In the genomic region with DNA sequence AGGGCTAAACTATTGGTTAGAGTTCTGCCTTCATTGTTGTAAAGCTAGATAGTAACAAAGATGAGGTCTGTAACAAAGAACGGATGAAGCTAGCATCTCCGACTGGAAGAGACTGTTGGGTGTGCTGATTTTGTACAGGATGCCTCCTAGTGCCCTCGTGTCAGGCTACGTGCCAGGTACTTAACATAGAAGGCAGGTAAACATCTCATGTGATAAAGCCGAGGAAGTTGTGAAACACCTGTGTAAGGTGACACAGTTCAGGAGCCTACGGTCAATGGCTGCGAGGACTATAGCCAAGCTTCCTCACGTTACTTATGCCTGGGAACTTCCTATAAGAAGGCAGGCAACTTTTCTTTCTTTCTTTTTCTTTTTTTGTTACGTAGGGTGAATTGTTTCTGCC, we compare ENCODE assay signal across 8 mouse cellular contexts. TPM values are rescaled to one million over a fixed set of nuclear protein-coding genes. Genes with fewer than 3 reads are reported as not detected.
DNase-seq lines count a peak whose midpoint lies in the region; ATAC-seq and TF ChIP-seq lines count a peak whose summit lies in the region.

A gene (plus strand): TSS at position 49 of the 400 bp plus-strand sequence.

- peaks cover 13% of the 10 kb centered on the region for H3K4me1 ChIP-seq in kidney, adult 2 months (ENCODE audit: control insufficient read depth, insufficient read depth, low read length)
- H3K4me1 ChIP-seq in bone marrow, adult 2 months (ENCODE audit: control insufficient read depth, insufficient read depth, low read length) = no peaks in the 10 kb centered on the region; the same call in 1 of the 2 replicates
- peaks cover 11% of the 10 kb centered on the region; the same call in 1 of the 2 replicates for H3K4me1 ChIP-seq in lung, postnatal 0 days (ENCODE audit: insufficient read depth, low read depth, low read length)

- DNase-seq in kidney, adult 2 months = no peak
- no peak for DNase-seq in kidney, adult 11 months
- DNase-seq in heart, adult 18-20 months = no peak
- peak; percentile 20 for DNase-seq in kidney, postnatal 14 days
- peak; percentile 72 for DNase-seq in lung, postnatal 0 days (ENCODE audit: low spot score)
- DNase-seq in right cerebral cortex, postnatal 10 days (ENCODE audit: low spot score in 2 of 2) = no peak
- DNase-seq in embryo, embryonic 11 days = no peak

- peak within 1 kb of the TSS; percentile 79 for H3K9ac ChIP-seq in lung, postnatal 0 days (replicated peaks; ENCODE audit: low read depth)

- peak; percentile 45 for TF ChIP-seq EP300 in lung, postnatal 0 days (IDR thresholded peaks at IDR 0.05)

- WGBS in kidney, adult 2 months = 37% methylated on average over 9 of the region's 9 CpGs
- WGBS in bone marrow, adult 2 months = 36% methylated on average over 9 of the region's 9 CpGs
- 12% methylated on average over 9 of the region's 9 CpGs for WGBS in lung, postnatal 0 days

- peak; percentile 32 for ATAC-seq in lung, postnatal 0 days

- H3K4me3 ChIP-seq in kidney, adult 2 months (ENCODE audit: insufficient read depth, low read depth, low read length) = peak within 1 kb of the TSS; percentile 57
- H3K4me3 ChIP-seq in bone marrow, adult 2 months (replicated peaks; ENCODE audit: control insufficient read depth, low read depth, low read length) = peak within 1 kb of the TSS; percentile 55
- H3K4me3 ChIP-seq in lung, postnatal 0 days (ENCODE audit: low read depth, low read length) = peak within 1 kb of the TSS; percentile 96

- H3K27me3 ChIP-seq in kidney, adult 2 months (replicated peaks; ENCODE audit: control insufficient read depth, insufficient read depth, low read length) = no peaks in the 10 kb centered on the region
- no peaks in the 10 kb centered on the region for H3K27me3 ChIP-seq in lung, postnatal 0 days (replicated peaks; ENCODE audit: insufficient read depth, low read length)

- H3K36me3 ChIP-seq in kidney, adult 2 months (ENCODE audit: control insufficient read depth, insufficient read depth, low read length) = no peaks in the 10 kb centered on the region
- H3K36me3 ChIP-seq in lung, postnatal 0 days (ENCODE audit: insufficient read depth, low read length) = no peaks in the 10 kb centered on the region

- peak within 1 kb of the TSS; percentile 61 for H3K27ac ChIP-seq in kidney, adult 2 months (ENCODE audit: insufficient read depth, low read depth, low read length)
- peak within 1 kb of the TSS; percentile 56; the same call in 1 of the 2 replicates for H3K27ac ChIP-seq in bone marrow, adult 2 months (ENCODE audit: control insufficient read depth, insufficient read depth, low read depth, low read length, poor library complexity)
- peak within 1 kb of the TSS; percentile 90 for H3K27ac ChIP-seq in lung, postnatal 0 days (ENCODE audit: low read length)

- peak within 1 kb of the TSS; percentile 84 for H3K4me2 ChIP-seq in lung, postnatal 0 days (replicated peaks; ENCODE audit: low read depth, low read length)

- H3K9me3 ChIP-seq in lung, postnatal 0 days (ENCODE audit: low read length) = no peaks in the 10 kb centered on the region

- TF ChIP-seq CTCF in kidney, adult 2 months (conservative IDR thresholded peaks at IDR 0.05; ENCODE audit: insufficient read depth, insufficient read length, low read depth, low read length) = no peak
- TF ChIP-seq CTCF in bone marrow, adult 2 months (IDR thresholded peaks at IDR 0.05; ENCODE audit: control insufficient read depth, insufficient read depth, low read length) = no peak
- TF ChIP-seq CTCF in lung, postnatal 0 days (IDR thresholded peaks at IDR 0.05) = no peak

- TF ChIP-seq POLR2A in kidney, adult 2 months (IDR thresholded peaks at IDR 0.05; ENCODE audit: low read depth, low read length) = no peak
- TF ChIP-seq POLR2A in bone marrow, adult 2 months (IDR thresholded peaks at IDR 0.05; ENCODE audit: borderline replicate concordance, control insufficient read depth, low read depth, low read length) = no peak

RNA-seq across cellular contexts. Expression of the gene that starts here (rescaled TPM):
- polyA plus RNA-seq in kidney, adult 2 months (2012; rRNA removed) = 19.1 and 23.7 TPM in 2 replicates
- 9.4 and 21.0 TPM in 2 replicates for polyA plus RNA-seq in bone marrow, adult 2 months (2011; ENCODE audit: insufficient read depth, insufficient read length, low replicate concordance, missing spikeins)
- total RNA-seq in heart, adult 18-20 months (2021) = 10 to 100 TPM; 12.9 to 13.0 TPM
- 34.0 and 37.9 TPM in 2 replicates for polyA plus RNA-seq in lung, postnatal 0 days (2015; fragmentation: Nextera tagmentation; extraction: Ambion mirVana)

Comparison
In these comparisons a context has a peak if more than half of its experiments do, and no peak if none do; other contexts are left out.
1. DNase-seq: peak in kidney, postnatal 14 days (single experiment) and lung, postnatal 0 days (single experiment); none in kidney, adult 2 months (single experiment), kidney, adult 11 months (single experiment), heart, adult 18-20 months (0 of 2), right cerebral cortex, postnatal 10 days (0 of 2) and embryo, embryonic 11 days (single experiment).
2. Peak in every context shown above with its lines, with median percentiles within 50 percentile points of each other: H3K27ac ChIP-seq and H3K4me3 ChIP-seq.